ENCODE assay signal across 11 mouse cellular contexts in the genomic region with DNA sequence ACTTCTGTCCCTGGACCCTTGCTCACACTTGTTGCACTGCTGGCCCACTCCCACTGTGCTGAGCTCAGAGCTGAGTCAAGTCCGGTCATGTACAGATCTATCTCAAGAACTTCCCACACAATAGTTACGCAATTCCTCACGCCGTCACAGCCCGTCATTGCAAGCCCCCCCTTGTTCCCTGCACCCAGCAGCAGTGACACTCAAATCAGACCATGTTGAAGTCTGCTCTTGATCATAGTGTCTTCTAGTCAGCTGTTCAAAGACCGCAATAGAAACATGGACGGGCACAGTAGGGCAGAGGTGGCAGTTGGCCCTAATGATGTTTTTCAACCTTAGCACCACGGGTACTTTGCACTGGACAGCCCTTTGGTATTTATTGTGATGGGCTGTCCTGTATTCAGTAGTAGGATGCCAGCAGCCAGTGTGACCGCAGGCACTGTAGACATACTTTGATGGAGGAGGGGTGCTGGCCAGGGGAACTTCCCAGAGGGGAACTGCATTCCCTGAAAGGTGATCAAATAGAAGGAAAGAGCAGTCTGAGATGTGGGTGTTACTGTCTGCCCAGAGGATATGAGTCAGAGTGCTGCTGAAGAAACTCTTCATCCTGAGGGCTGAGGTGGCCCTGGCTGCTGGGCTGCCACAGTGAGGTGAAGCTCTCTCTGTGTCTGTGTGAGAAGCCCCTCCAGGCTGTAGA. TPM values are rescaled to one million over a fixed set of nuclear protein-coding genes. Genes with fewer than 3 reads are reported as not detected.
DNase-seq lines count a peak whose midpoint lies in the region; ATAC-seq and TF ChIP-seq lines count a peak whose summit lies in the region.
"Had no signal": no experiment of that assay in that cellular context is flagged by ENCODE, and none has a peak within 500 bp of the region (broad histone marks: within the 10 kb centered on the region; RNA-seq: fewer than 3 reads in every experiment).

No protein-coding gene starts in this region.

- H3K9ac ChIP-seq in kidney, postnatal 0 days (ENCODE audit: low read depth, low read length), result no peak overlapping the region
- no peak overlapping the region for H3K9ac ChIP-seq in embryonic facial prominence, embryonic 12.5 days
- H3K9ac ChIP-seq: midbrain, embryonic 15.5 days had no signal

- H3K27me3 ChIP-seq in kidney, postnatal 0 days (ENCODE audit: insufficient read depth, low read length), result no peaks in the 10 kb centered on the region
- no peaks in the 10 kb centered on the region for H3K27me3 ChIP-seq in E14TG2a.4 (ENCODE audit: insufficient read depth, low read length)
- H3K27me3 ChIP-seq in embryonic facial prominence, embryonic 12.5 days, result no peaks in the 10 kb centered on the region
- H3K27me3 ChIP-seq in kidney, adult 2 months (replicated peaks; ENCODE audit: control insufficient read depth, insufficient read depth, low read length), result no peaks in the 10 kb centered on the region
- H3K27me3 ChIP-seq: midbrain, embryonic 15.5 days had no signal

- no peaks in the 10 kb centered on the region for H3K9me3 ChIP-seq in kidney, postnatal 0 days (replicated peaks; ENCODE audit: low read length)
- H3K9me3 ChIP-seq in E14TG2a.4 (ENCODE audit: low read length), result no peaks in the 10 kb centered on the region
- H3K9me3 ChIP-seq in embryonic facial prominence, embryonic 12.5 days, result no peaks in the 10 kb centered on the region
- H3K9me3 ChIP-seq: midbrain, embryonic 15.5 days had no signal

- H3K4me1 ChIP-seq in kidney, postnatal 0 days (replicated peaks; ENCODE audit: insufficient read depth, low read length), result no peaks in the 10 kb centered on the region
- H3K4me1 ChIP-seq in E14TG2a.4 (replicated peaks; ENCODE audit: low read depth, low read length), result peaks cover 100% of the 10 kb centered on the region
- H3K4me1 ChIP-seq in embryonic facial prominence, embryonic 12.5 days, result no peaks in the 10 kb centered on the region
- 0 out of 2 replicates have a peak, but pooled peaks cover 4% of the 10 kb centered on the region for H3K4me1 ChIP-seq in kidney, adult 2 months (ENCODE audit: control insufficient read depth, insufficient read depth, low read length)
- H3K4me1 ChIP-seq: midbrain, embryonic 15.5 days had no signal

- H3K4me2 ChIP-seq in kidney, postnatal 0 days (ENCODE audit: low read length), result no peak overlapping the region
- no peak overlapping the region for H3K4me2 ChIP-seq in embryonic facial prominence, embryonic 12.5 days (replicated peaks)
- H3K4me2 ChIP-seq: midbrain, embryonic 15.5 days had no signal

- H3K4me3 ChIP-seq in kidney, postnatal 0 days (replicated peaks; ENCODE audit: low read depth, low read length), result no peak overlapping the region
- H3K4me3 ChIP-seq in E14TG2a.4 (replicated peaks; ENCODE audit: low read length), result peak overlapping the region; percentile 43
- H3K4me3 ChIP-seq in embryonic facial prominence, embryonic 12.5 days, result no peak overlapping the region
- no peak overlapping the region for H3K4me3 ChIP-seq in kidney, adult 2 months (ENCODE audit: insufficient read depth, low read depth, low read length)
- H3K4me3 ChIP-seq: midbrain, embryonic 15.5 days had no signal

- TF ChIP-seq POLR2A in kidney, adult 2 months (IDR thresholded peaks at IDR 0.05; ENCODE audit: low read depth, low read length), result no peak

- H3K27ac ChIP-seq in kidney, postnatal 0 days, result peak overlapping the region; percentile 19; the same call in 1 of the 2 replicates
- H3K27ac ChIP-seq in embryonic facial prominence, embryonic 12.5 days, result 0 out of 2 replicates have a peak overlapping the region, but pooled peaks have one; percentile 7
- H3K27ac ChIP-seq in kidney, adult 2 months (ENCODE audit: insufficient read depth, low read depth, low read length), result no peak overlapping the region
- H3K27ac ChIP-seq: midbrain, embryonic 15.5 days had no signal

- H3K36me3 ChIP-seq in kidney, postnatal 0 days (ENCODE audit: insufficient read depth, low read length), result peaks cover 22% of the 10 kb centered on the region; the same call in 1 of the 2 replicates
- peaks cover 100% of the 10 kb centered on the region for H3K36me3 ChIP-seq in E14TG2a.4 (ENCODE audit: insufficient read depth, low read length)
- peaks cover 71% of the 10 kb centered on the region for H3K36me3 ChIP-seq in embryonic facial prominence, embryonic 12.5 days
- no peaks in the 10 kb centered on the region for H3K36me3 ChIP-seq in kidney, adult 2 months (ENCODE audit: control insufficient read depth, insufficient read depth, low read length)
- H3K36me3 ChIP-seq: midbrain, embryonic 15.5 days had no signal

- TF ChIP-seq CTCF in kidney, postnatal 0 days (IDR thresholded peaks at IDR 0.05; ENCODE audit: low read depth), result no peak
- TF ChIP-seq CTCF in E14TG2a.4 (conservative IDR thresholded peaks at IDR 0.05; ENCODE audit: low read length), result no peak
- TF ChIP-seq CTCF in kidney, adult 2 months (conservative IDR thresholded peaks at IDR 0.05; ENCODE audit: insufficient read depth, insufficient read length, low read depth, low read length), result no peak

- 77% methylated on average over 9 of the region's 9 CpGs for WGBS in kidney, postnatal 0 days
- WGBS in embryonic facial prominence, embryonic 12.5 days, result 83% methylated on average over 9 of the region's 9 CpGs
- WGBS in kidney, adult 2 months, result 73% methylated on average over 9 of the region's 9 CpGs

- DNase-seq in kidney, postnatal 0 days (ENCODE audit: low spot score), result no peak
- no peak for DNase-seq in kidney, adult 11 months
- no peak for DNase-seq in kidney, adult 2 months
- DNase-seq in adrenal gland, postnatal 36 days, result no peak
- no peak for DNase-seq in layer of hippocampus, adult 18-20 months (ENCODE audit: low spot score in 2 of 2)
- DNase-seq: embryo, embryonic 11 days; thymus, postnatal 36 days had no signal

- ATAC-seq in kidney, postnatal 0 days (replicated peaks; ENCODE audit: low FRiP score, low read depth), result no peak
- ATAC-seq in embryonic facial prominence, embryonic 12.5 days (ENCODE audit: insufficient number of reproducible peaks, insufficient read depth, low FRiP score, low TSS enrichment), result no peak
- ATAC-seq in megakaryocyte, adult 5-6 weeks (ENCODE audit: poor library complexity, severe bottlenecking), result peak; percentile 47
- ATAC-seq: midbrain, embryonic 15.5 days had no signal

RNA-seq across cellular contexts. Expression of gene Slc2a1, which starts 17.2 kb away (rescaled TPM):
- polyA plus RNA-seq in kidney, postnatal 0 days (2015; fragmentation: Nextera tagmentation; extraction: Ambion mirVana), result 57.5 and 58.0 TPM in 2 replicates
- 109 and 111 TPM in 2 replicates for polyA plus RNA-seq in embryonic facial prominence, embryonic 12.5 days (2016; fragmentation: Nextera tagmentation; extraction: Ambion mirVana)
- 9.0 and 14.4 TPM in 2 replicates for total RNA-seq in megakaryocyte, adult 5-6 weeks (2015)
- total RNA-seq in megakaryocyte, adult 5-6 weeks (2017), result 14.3 and 18.0 TPM in 2 replicates
- polyA plus RNA-seq in kidney, adult 2 months (2012; rRNA removed), result 78.4 and 89.6 TPM in 2 replicates
- 10 to 100 TPM; 19.8 to 20.2 TPM for total RNA-seq in adrenal gland, postnatal 36 days (2021)
- 10 to 100 TPM; 88.9 to 98.4 TPM for total RNA-seq in layer of hippocampus, adult 18-20 months (2021)

RNA-seq across cellular contexts. Expression of gene Zfp691, which starts 48.3 kb away (rescaled TPM):
- 6.1 and 8.3 TPM in 2 replicates for polyA plus RNA-seq in kidney, postnatal 0 days (2015; fragmentation: Nextera tagmentation; extraction: Ambion mirVana)
- 7.7 and 7.8 TPM in 2 replicates for polyA plus RNA-seq in embryonic facial prominence, embryonic 12.5 days (2016; fragmentation: Nextera tagmentation; extraction: Ambion mirVana)
- total RNA-seq in megakaryocyte, adult 5-6 weeks (2015), result 7.0 and 10.2 TPM in 2 replicates
- total RNA-seq in megakaryocyte, adult 5-6 weeks (2017), result 1.9 and 4.5 TPM in 2 replicates
- polyA plus RNA-seq in kidney, adult 2 months (2012; rRNA removed), result 16.6 and 19.3 TPM in 2 replicates
- 10 to 100 TPM; 11.5 to 12.4 TPM for total RNA-seq in adrenal gland, postnatal 36 days (2021)
- 1 to 10 TPM; 6.8 to 8.2 TPM for total RNA-seq in layer of hippocampus, adult 18-20 months (2021)

Comparison
In these comparisons a context has a peak if more than half of its experiments do, and no peak if none do; other contexts are left out.
1. RNA of gene Slc2a1, which starts 17.2 kb away (total RNA-seq): 88.9 to 98.4 TPM in layer of hippocampus, adult 18-20 months; 19.8 to 20.2 TPM in adrenal gland, postnatal 36 days and 9.0 to 18.0 TPM in megakaryocyte, adult 5-6 weeks; every median in the first group is over 4 times any median in the second.